Mouse (Mus musculus) right cerebral cortex, adult 18-20 months (tissue): ENCODE results near the gene Gps2.
"Not testable (repeated sequence)": the region's sequence is repeated elsewhere in the genome, so short reads cannot be mapped to it uniquely, and the experiment has no call there.

Experiments
- DNase-seq: peaks from one replicate; pipeline ENCODE4 v3.0.0; 2022; ENCODE audit warnings: mixed read lengths

Gps2 gene

DNA sequence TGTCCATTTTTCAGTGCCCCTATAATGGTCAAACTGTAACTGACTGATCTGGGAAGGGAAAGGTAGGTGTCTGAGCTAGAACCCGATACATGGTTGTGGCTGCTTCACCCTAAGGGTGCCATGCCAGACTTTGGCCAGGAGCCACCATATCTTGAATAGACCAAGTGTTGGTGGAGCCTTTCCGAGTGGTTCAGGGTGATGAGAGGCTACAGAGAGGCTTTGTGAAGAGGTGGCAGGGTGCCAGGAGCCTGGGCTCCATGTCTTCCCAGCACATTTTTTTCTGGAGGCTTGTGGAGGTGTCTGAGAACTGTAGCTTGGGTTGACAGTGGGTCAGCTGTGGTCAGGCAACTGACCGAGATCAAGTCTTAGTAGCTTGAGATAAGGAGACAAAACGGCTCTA, 22.2 kb upstream of the Gps2 start:
- DNase-seq, result peak; percentile 32

DNA sequence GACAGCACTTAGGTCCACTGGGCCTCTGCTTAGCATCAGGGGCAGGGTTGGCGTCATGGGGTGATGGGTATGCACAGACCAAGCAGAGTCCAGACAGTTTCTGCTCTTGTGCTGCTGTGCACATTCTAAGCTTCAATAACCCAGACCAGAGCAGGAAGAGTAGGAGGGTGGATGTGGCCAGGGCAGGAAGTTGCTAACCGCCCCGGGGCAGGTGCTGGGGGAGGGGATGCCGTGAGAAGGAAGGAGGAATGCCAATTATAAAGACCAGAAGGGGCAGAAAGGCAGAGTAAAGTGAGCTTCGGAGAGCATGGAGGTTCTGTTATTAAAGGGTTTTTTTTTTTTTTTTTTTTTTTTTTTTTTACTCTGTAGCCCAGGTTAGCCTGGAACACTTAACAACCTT, 19.0 kb upstream of the Gps2 start:
- no peak for DNase-seq

DNA sequence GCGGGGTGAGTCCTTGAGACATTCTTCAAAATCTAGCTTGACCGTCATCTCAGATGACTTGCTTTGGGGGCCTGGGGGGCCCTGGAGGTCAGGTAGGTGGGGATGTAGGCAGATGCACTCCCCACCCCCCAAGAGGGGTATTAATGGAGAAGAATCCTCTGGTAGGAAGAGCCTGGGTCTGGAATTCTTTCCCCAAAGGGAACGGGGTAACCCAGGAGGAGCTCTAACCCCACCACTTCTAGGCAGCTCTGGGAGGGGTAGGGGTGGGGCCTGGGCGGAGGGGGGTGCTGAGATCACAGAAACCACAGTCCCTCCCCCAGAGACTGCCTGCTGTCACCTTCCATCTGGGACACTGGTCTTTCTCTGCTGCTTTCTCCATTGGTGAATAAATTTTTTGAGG, 18.4 kb upstream of the Gps2 start, which contains the start of gene Acap1:
Gene Acap1 (minus strand): TSS at position 249 of the 400 bp plus-strand sequence.
- DNase-seq, result no peak

DNA sequence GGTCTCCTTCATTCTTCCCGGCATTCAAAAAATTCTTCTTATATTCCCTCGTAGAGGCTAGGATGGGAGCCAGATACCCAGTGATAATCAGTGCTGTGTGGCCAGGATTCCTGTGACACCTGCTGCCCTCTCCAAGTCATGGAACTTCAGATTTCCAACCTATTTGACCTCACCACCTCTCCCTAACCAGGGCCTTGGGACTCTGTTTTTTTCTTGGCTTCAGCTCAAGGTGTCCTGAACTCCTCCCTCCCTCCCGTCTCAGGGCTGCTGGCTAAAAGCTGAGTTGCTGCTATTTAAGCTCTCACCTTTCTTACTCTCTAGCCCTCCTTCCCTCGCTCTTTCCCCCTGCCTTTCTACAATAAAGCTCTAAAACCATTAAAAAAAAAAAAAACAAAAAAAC, 13.8 kb upstream of the Gps2 start:
- DNase-seq, result no peak

DNA sequence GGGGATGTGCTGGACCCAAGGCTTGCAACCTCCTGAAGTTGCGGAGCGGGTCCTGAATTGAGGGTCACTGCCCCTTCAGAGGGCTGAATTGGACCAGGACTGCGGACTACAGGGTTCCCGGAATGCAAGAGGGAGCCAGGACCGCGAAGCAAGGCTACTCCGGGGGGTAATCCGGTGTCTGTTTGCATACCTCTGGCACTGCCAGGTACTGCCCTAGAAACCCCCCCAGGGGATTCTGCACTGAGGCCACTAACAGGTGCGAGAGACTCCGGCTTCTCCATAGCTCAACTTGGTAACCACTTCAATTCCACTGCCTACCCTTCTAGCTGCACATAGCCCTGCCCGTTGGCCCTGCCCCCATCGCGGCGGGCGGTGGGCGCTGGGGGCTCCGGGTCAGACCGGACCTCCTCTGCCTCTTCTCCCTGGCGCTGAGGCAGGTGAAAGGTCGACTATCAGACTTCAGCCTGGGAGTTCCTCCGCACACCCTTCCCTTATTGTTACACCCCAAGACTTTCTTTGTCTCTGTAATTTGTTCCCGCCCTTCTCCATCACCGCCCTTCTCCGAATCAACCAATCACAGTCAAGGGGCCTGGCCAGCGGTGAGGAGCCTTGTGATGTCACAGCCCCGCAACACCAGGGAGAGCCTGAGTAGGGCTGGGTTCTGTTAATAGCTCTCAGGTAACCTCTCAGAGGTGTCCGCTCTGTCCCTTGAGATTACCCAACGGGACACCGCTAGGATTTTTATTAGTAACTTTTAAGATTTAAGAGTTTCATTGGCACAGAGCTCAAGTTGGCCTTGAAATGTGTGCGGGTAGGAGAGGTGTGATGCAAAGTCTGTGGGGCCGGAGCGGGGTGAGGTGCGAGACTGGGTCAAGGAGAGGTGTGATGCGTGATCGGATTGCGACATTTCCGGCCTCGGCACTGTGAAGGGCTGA, 12.9 kb upstream of the Gps2 start, which contains the start of the genes 2810408A11Rik and Neurl4:
Gene 2810408A11Rik (minus strand): TSS at position 517 of the 935 bp plus-strand sequence.
Gene Neurl4 (plus strand): TSS at position 602 of the 935 bp plus-strand sequence.
- peak; percentile 93 for DNase-seq

DNA sequence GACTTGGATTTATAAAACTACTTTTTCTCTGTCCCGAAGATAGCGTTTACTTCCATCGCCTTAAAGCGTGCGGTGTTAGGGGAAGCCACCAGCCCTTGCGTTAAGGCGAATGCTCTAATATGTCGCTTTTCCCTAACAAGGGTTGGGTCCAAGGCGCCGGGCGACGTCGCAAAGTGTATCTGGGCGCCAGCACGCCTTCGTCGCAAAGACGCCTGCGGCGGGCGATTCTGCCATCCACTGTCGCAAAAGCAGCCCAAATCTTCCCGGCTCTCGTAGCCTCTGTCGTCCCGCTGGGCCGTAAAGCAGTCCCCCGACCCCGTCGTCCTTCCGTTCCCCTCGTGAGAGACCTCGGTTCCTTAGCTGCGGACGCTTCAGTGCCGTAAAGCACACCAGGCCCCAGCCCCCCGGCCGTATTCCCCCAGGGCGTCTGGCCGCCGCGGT, 12.3 kb upstream of the Gps2 start:
- peak; percentile 98 for DNase-seq

DNA sequence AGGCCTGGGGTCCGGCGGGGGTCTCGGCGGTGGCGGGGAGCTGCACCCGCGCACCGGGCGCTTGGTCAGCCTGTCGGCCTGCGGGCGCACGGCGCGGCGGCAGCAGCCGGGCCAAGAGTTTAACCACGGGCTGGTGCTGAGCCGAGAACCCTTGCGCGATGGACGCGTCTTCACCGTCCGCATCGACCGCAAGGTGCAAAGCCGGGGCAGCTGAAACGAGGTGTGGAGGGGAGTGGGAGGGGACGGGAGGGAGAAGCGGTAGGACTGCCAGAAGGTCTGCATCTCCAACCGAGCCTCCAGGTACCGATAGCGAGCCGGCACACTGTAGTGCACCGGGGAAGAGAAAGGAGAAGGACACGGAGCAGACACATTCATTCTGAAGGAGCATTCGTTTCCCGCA, 11.7 kb upstream of the Gps2 start:
- DNase-seq, result peak; percentile 20

DNA sequence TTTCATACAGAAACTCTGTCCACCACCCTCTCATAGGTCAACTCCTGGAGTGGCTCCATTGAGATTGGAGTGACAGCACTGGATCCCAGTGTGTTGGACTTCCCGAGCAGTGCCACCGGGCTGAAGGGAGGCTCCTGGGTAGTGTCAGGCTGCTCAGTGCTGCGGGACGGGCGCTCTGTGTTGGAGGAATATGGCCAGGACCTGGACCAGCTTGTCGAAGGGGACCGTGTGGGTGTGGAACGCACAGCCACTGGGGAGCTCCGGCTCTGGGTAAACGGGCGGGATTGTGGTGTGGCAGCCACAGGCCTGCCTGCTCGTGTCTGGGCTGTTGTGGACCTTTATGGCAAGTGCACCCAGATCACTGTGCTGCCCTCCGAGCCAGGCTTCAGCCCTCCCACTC, 10.7 kb upstream of the Gps2 start:
- no peak for DNase-seq

DNA sequence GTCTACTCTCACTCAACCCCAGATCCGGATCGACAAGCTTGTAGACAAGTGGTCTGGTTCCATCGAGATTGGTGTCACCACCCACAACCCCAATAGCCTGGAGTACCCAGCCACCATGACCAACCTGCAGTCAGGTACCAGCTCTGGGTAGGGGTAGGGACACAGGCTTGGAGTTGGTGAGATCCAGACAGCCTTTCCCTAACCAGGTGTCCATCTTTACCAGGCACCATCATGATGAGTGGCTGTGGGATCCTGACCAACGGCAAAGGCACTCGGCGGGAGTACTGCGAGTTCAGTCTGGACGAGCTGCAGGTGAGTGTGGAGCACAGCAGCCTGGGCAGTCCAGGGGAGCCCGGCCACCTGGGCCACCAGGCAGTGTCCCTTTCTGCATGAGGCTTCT, 9.4 kb upstream of the Gps2 start:
- no peak for DNase-seq

DNA sequence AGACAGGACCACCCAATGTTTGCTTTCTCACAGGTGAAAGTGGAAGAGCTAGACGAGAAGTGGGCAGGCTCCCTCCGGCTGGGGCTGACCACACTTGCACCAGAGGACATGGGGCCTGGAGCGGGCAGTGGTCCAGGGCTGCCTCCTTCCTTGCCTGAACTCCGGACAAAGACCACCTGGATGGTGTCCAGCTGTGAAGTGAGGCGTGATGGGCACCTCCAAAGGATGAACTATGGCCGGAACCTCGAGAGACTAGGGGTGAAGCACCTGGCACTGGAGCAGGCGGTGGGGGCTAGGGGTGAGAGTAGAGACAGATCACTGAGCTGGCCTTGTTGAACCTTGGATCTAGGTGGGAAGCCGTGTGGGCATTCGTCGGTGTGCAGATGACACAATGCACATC, 5.0 kb upstream of the Gps2 start:
- DNase-seq, result no peak

DNA sequence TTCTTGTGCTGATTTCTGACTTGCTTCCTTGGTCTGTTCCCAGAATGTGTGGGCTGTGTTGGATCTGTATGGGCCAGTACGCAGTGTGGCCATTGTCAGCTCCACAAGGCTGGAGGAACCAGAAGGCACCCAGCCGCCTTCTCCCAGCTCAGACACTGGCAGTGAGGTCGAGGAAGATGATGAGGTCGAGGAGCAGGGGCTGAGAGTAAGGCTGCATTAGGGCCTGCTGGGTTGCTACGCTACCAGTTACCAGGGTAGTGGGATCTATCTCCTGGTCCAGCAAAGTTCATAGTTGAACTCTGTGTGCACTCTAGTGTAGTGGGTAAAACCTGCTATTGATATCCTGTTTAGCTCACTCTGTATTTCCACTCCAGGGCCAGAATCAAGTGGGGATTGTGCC, 4.5 kb upstream of the Gps2 start:
- no peak for DNase-seq

DNA sequence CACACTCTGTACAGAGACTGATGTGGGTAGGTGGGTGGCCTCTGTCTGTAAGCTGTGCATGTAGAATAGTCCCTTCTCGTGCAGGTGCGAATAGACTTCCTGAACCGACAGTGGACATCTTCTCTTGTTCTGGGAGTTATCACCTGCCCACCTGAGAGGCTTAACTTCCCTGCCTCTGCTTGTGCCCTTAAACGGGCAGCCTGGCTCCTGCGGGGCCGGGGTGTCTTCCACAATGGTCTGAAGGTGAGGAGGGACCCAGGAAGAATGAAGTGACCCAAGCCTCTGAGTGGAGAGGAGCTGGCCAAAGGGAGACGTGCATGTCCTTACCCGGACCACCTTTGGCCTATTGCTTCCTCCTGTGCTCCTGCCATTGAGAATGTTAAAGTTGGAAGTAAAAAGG, 3.5 kb upstream of the Gps2 start:
- no peak for DNase-seq

DNA sequence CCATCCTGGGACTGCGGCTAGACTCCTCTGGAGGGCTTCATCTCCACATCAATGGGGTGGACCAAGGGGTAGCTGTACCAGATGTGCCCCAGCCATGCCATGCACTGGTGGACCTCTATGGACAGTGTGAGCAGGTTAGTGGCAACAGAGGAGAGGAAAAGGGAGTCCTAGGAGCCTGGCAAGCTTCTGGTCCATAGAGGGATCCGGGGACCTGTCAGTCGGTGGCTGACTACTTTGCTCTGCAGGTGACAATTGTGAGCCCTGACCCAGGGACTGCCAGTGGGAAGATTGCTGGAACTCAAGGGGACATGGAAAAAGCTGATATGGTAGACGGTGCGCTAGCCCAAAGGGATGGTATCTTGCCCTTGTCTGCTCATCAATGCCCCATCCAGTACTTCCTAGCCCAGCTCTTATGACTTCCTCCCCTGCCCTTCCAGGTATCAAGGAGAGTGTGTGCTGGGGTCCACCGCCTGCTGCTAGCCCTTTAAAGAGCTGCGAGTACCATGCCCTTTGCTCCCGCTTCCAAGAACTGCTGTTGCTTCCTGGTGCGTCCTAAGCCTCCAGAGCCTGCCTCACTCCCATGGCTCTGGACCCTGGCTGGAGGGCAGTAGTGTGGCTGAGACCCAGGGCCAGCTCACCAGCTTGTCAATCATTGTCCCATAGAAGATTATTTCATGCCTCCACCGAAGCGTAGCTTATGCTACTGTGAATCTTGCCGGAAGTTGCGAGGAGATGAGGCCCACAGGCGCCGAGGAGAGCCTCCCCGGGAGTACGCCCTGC, 2.7 kb upstream of the Gps2 start:
- DNase-seq, result no peak

DNA sequence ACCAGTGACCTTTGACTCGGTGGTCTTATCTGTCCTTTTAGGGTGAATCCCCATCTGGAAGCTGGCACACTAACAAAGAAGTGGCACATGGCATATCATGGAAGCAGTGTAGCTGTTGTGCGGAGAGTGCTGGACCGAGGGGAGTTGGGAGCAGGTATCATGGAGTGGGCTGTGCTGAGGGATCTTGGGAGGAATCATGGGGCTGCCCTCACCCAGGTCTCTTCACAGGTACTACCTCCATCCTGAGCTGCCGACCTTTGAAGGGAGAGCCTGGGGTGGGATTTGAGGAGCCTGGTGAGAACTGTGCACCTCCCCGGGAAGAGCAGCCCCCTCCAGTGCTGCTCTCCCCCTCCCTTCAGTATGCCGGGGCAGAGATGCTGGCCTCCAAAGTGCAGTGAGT, 2.0 kb upstream of the Gps2 start:
- DNase-seq, result no peak

DNA sequence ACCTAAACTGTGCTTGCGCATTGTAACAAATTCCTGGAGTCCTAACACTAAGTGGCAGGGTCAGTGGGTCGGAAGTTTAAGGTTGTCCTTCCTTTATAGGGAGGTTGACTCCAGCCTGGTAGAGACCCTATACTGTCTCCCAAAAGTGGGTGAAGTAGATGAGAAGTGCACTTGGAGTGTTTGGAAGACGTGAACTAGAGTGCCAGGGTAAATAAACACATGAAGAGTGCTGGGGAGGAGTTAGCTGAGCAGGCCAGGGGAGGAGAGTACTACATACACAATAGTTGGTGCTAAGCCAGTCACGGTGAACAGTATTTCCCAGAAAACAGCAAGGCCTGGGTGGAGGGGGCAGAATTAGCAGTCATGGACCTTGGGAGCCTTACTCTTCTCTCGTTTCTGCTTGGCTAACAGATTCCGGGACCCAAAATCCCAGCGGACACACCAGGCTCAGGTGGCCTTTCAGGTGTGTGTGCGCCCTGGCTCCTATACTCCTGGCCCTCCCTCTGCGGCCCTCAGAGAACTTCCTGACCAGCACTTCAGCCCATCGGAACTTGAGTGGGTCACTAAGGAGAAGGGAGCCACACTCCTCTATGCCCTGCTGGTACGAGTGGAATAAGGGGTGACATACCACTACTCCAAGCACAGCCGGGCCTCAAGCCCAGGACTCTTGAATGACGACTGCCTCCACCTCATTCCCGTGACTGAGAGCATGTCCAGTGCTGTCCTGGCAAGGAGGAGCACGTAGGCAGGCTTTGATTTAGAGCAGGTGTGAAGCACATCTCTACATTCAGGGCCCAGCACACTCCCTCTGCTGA, 765 bp upstream of the Gps2 start:
- no peak for DNase-seq

DNA sequence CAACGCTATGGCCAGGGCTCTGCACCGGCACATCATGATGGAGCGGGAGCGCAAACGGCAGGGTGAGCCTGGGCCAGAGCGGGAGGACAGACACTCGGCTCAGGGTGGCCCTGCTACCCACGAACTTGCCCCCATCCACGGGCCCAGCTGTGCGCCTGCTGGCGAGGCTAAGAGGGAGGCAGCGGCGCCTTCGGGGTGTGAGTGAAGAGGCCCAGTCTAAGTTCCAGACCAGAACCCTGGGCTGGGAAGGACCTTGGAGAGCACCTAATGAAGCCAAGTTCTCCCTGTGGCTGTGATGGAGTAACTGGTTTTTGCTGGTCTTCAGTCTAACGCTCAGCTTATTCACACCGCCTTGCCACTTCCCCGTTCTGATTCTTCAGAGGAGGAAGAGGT, 680 bp downstream of the Gps2 start:
- DNase-seq, result no peak

DNA sequence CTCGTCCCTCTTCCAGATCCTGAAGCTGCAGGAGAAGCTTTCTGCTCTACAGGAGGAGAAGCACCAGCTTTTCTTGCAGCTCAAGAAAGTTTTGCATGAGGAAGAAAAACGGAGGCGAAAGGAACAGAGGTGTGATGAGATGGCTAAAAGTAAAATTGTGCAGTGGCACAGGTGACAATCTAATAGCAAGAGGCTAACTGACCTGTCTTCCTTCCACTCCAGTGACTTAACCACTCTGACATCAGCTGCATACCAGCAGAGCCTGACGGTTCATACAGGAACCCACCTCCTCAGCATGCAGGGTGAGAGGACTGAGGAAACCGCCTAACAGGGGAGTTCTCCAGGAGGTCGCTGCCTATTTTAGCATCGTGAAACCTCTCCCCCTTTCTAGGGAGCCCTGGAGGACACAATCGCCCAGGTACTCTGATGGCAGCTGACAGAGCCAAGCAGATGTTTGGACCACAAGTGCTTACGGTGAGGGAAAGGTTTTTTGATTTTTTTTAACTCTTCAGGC, 1.3 kb downstream of the Gps2 start:
- DNase-seq, result no peak

DNA sequence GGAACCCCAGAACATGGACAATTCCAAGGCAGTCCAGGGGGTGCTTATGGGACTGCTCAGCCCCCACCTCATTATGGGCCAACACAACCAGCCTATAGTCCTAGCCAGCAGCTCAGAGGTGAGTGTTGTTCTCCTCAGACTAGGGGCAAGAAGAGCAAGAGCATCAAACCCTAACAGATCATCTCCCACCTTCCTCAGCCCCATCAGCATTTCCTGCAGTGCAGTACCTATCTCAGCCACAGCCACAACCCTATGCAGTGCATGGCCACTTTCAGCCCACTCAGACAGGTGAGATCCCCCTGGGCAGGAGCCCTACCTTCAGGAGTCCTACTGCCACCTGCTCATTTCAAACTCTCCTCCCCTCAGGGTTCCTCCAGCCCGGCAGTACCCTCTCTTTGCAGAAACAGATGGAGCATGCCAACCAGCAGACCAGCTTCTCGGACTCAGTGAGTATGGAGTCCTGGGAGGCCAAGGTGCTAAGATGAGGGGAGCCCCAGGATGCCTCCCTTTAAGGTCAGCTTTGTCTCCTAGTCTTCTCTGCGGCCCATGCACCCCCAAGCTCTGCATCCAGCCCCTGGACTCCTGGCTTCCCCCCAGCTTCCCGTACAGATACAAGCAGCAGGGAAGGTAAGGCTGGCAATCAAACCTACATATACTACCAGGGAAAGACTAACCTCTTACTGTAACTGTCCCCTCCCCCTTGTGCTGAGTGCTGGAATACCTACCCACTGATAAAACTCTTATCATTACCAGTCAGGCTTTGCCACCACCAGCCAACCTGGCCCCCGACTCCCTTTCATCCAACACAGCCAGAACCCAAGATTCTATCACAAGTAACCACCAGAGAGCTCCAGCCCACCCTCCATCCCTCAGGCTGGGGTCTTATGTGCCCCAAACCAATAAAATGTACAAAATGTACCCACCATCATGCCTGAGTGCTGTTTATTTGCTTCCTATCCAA, 2.3 kb downstream of the Gps2 start:
- no peak for DNase-seq

DNA sequence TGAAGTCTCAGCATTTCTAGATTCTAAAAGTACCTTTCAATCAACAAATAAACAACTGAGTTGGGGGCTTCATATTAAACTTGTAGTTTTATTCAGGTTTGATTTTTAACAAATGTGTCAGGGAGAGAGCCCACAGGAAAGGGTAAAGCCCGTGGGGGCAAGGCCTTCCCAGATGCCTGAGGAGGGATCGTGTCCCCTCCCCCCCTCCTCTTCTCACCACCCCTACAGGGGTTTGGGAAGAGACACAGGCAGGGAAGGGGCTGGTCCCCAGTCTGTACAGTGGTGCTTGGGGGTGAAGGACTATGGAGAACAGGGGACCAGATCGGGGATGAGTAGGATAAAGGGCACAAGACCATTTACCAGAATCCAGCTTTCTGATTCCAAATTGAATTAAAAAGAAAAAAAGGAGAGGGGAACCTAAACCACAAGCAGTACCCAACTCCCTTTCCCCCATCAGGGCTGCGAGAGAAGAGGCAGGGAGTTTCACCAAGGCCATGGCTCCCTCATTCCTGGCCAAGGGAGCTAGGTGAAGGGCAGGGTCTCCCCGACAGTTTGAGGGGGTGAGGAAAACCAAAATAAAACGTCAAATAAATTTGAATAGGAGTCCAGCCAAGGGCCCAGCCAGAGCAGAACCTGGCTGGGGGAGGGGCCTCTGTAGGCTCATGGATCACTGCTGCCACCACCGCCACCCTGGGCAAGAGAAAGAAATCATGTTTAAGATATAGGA, 3.1 kb downstream of the Gps2 start:
- DNase-seq, result not testable (repeated sequence)

DNA sequence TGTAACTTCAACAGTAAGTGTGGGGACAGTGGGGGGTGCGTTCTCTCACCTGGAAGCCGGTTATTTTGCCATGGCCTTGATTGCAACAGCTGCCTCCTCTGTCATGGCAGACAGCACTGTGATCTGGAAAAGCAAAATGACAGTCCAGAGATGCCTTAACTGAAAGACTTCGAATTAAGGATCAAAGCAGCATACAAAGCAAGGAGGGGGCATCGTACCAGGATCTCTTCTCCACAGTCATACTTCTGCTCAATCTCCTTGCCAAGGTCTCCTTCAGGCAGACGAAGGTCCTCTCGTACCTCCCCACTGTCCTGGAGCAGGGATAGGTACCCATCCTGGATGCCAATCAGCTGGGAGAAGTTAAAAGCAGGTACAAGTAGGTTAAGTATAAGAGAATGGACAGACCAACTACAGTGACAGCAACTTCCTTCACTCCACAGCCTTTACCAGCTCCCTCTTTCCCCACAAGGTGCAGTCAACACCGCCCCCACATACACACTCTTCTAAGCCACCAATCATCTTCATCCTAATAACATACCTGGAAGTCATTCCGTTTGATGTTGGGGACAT, 3.8 kb downstream of the Gps2 start:
- no peak for DNase-seq
